Mouse (Mus musculus) bone marrow, adult 2 months (tissue): ENCODE results near the gene Rad51b. TPM values are rescaled to one million over a fixed set of nuclear protein-coding genes. Genes with fewer than 3 reads are reported as not detected.

Experiments
- H3K27ac ChIP-seq: fragments of 200-500 bp; 2 replicates; pipeline ENCODE4 v1.5.1; 2012; ENCODE audit warnings: low read depth, mild to moderate bottlenecking, control low read depth, inconsistent platforms, low read length; ENCODE audit not compliant: control insufficient read depth, poor library complexity, insufficient read depth
- H3K4me1 ChIP-seq: fragments of 200-500 bp; 2 replicates; pipeline ENCODE4 v1.6.1; 2011; ENCODE audit warnings: low read length; ENCODE audit not compliant: control insufficient read depth, insufficient read depth
- H3K4me3 ChIP-seq: fragments of 200-500 bp; replicated peaks from 2 replicates; pipeline ENCODE3; 2011; ENCODE audit warnings: mild to moderate bottlenecking, low read depth, low read length, control low read depth; ENCODE audit not compliant: control insufficient read depth
- CTCF ChIP-seq: fragments of 200-500 bp; IDR thresholded peaks from 2 replicates; pipeline ENCODE4 v1.5.1; 2011; ENCODE audit warnings: low read length, control low read depth; ENCODE audit not compliant: control insufficient read depth, insufficient read depth
- POLR2A ChIP-seq: fragments of 200-500 bp; IDR thresholded peaks from 2 replicates; pipeline ENCODE4 v1.6.1; 2011; ENCODE audit warnings: low read depth, mild to moderate bottlenecking, control low read depth, low read length, borderline replicate concordance; ENCODE audit not compliant: control insufficient read depth
- WGBS: fragments of 180-500 bp; shearing (Covaris S2); methylation state at CpG from one replicate; pipeline ENCODE4 v1.1.7; 2018; 5-methylcytosine and 5-hydroxymethylcytosine counted together
- polyA plus RNA-seq: library from polyadenylated mRNA; stranded (reverse); fragments of >200 nt; gene quantifications from 2 replicates; pipeline ENCODE4 v1.2.4, GENCODE M21; 2011; ENCODE audit warnings: low replicate concordance; ENCODE audit not compliant: missing spikeins, insufficient read depth, insufficient read length

Rad51b gene
- polyA plus RNA-seq, 1 experiment: 2.3 TPM

- H3K4me3 ChIP-seq: no peak overlapping the region
- TF ChIP-seq CTCF (no peak), POLR2A (no peak)
- 73% methylated on average over 6 of the region's 6 CpGs for WGBS
Observed at GRCm38 (mm10) chr12:79417360-79417759, 120.3 kb downstream of the Rad51b start.

GRCm38 (mm10) chr12:79420605-79421004 is 123.5 kb downstream of the Rad51b start:
- Histone ChIP-seq H3K4me3 (no peak overlapping the region), H3K27ac (no peak overlapping the region), H3K4me1 (no peaks in the 10 kb centered on the region; the same call in 1 of the 2 replicates)
- 59% methylated on average over 6 of the region's 6 CpGs for WGBS
- TF ChIP-seq POLR2A (no peak), CTCF (no peak)

More at GRCm38 (mm10) chr12:79417360-79417759, 120.3 kb downstream of the Rad51b start:
- H3K4me1 ChIP-seq: no peaks in the 10 kb centered on the region; the same call in 1 of the 2 replicates
- H3K27ac ChIP-seq: no peak overlapping the region

DNA sequence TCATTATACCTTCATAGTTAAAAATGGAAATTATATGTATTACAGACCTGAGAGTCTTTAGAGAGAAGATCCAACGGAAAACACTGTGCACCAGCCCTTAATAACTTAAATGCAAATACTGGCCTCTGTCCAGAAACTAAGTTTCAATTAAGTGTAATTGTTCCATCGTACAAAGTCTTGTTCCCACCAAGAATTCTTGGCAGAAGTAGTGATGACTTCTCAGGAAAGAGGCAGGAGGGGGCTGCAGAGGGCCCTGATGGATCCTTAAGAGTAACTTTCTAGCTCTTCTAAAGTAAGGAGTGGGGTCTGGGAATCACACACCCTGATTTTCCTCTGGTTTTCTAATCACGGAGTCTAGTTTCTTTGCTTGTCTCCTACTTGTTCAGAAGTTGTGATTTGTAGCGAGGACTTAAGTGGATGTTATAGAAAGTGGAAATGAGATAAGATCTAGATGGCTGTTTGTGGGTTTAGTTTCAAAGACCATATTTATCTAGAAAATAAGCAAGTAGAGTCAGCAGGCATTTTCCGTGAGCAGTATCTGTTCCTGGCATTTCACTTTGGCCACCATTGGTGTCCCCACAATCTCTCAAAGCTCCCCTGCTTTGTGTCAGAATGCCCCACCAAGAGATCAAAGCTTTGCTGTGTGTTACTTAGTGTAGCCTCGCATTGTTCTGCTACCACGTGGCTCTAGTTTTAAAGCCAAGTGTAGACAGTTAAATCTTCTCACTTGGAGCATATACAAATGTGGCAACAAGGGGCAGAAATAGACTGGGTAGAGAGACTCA is 132.6 kb downstream of the Rad51b start:
- no peak overlapping the region for H3K4me3 ChIP-seq
- no peak for TF ChIP-seq CTCF
- TF ChIP-seq POLR2A: no peak
- WGBS: 59% methylated on average over 7 of the region's 7 CpGs

GRCm38 (mm10) chr12:79431138-79431537 is 134.1 kb downstream of the Rad51b start:
- Histone ChIP-seq H3K27ac (no peak overlapping the region), H3K4me1 (no peaks in the 10 kb centered on the region; the same call in 1 of the 2 replicates), H3K4me3 (no peak overlapping the region)
- WGBS: 93% methylated on average over 4 of the region's 4 CpGs
- TF ChIP-seq POLR2A (no peak), CTCF (no peak)

More for the DNA sequence above, 132.6 kb downstream of the Rad51b start:
- Histone ChIP-seq H3K27ac (no peak overlapping the region), H3K4me1 (no peaks in the 10 kb centered on the region)

GRCm38 (mm10) chr12:79433724-79434442 is 136.8 kb downstream of the Rad51b start:
- Histone ChIP-seq H3K4me3 (no peak overlapping the region), H3K4me1 (no peaks in the 10 kb centered on the region; the same call in 1 of the 2 replicates), H3K27ac (no peak overlapping the region)
- TF ChIP-seq CTCF (no peak), POLR2A (no peak)
- 56% methylated on average over 7 of the region's 7 CpGs for WGBS

- 47% methylated on average over 3 of the region's 3 CpGs for WGBS
- Histone ChIP-seq H3K4me1 (no peaks in the 10 kb centered on the region; the same call in 1 of the 2 replicates), H3K27ac (no peak overlapping the region), H3K4me3 (no peak overlapping the region)
- no peak for TF ChIP-seq POLR2A
- no peak for TF ChIP-seq CTCF
Observed at GRCm38 (mm10) chr12:79435474-79435873, 138.4 kb downstream of the Rad51b start.

DNA sequence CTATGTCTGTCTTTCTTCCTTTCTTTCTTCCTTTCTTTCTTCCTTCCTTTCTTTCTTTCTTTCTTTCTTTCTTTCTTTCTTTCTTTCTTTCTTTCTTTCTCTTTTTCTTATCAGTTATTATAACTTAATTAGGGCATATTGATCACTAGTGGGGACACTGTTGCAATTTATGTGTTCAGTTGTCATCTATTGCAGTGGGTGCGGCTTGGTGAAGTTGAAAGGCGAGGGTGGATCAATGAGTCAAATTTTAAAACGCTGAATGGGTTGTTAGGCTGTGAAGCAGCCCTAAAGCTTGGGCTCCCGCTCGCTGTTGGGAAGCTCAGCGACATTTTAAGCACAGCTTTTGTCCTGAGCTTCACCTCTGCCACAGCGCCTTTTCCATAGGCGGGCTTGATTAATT is 139.0 kb downstream of the Rad51b start:
- 87% methylated on average over 8 of the region's 8 CpGs for WGBS
- no peak overlapping the region for H3K27ac ChIP-seq
- H3K4me1 ChIP-seq: no peaks in the 10 kb centered on the region; the same call in 1 of the 2 replicates
- TF ChIP-seq CTCF: no peak
- TF ChIP-seq POLR2A: no peak
- H3K4me3 ChIP-seq: no peak overlapping the region

GRCm38 (mm10) chr12:79436892-79437291 is 139.8 kb downstream of the Rad51b start:
- H3K27ac ChIP-seq: no peak overlapping the region
- WGBS: 46% methylated on average over 4 of the region's 4 CpGs
- TF ChIP-seq CTCF (no peak), POLR2A (no peak)
- H3K4me3 ChIP-seq: no peak overlapping the region
- peaks cover 2% of the 10 kb centered on the region; the same call in 1 of the 2 replicates for H3K4me1 ChIP-seq
